In genomic region chr14:118136744-118137452, GRCm38 (mm10) we compare ENCODE assay signal across 7 mouse cellular contexts. TPM values are rescaled to one million over a fixed set of nuclear protein-coding genes. Genes with fewer than 3 reads are reported as not detected.
A peak's percentile ranks its signal among the peaks of the same experiment; 100 is the strongest.
DNase-seq lines count a peak whose midpoint lies in the region; ATAC-seq lines count a peak whose summit lies in the region.

TSS of gene Gpr180 (plus strand) at chr14:118137158.

- H3K27ac ChIP-seq in embryonic facial prominence, embryonic 11.5 days (replicated peaks; ENCODE audit: low read depth, low read length), result no peak within 1 kb of the TSS; the same call in 1 of the 2 replicates
- H3K27ac ChIP-seq in limb, embryonic 10.5 days, result peak within 1 kb of the TSS; percentile 90
- peak within 1 kb of the TSS; percentile 78 for H3K27ac ChIP-seq in midbrain, embryonic 13.5 days

- no peaks in the 10 kb centered on the region for H3K27me3 ChIP-seq in embryonic facial prominence, embryonic 11.5 days (ENCODE audit: control insufficient read depth, insufficient read depth, low read length)
- no peaks in the 10 kb centered on the region for H3K27me3 ChIP-seq in limb, embryonic 10.5 days (ENCODE audit: low read depth, poor library complexity, severe bottlenecking)
- H3K27me3 ChIP-seq in midbrain, embryonic 13.5 days, result peaks cover 7% of the 10 kb centered on the region; the same call in 1 of the 2 replicates

- peak; percentile 96 for ATAC-seq in embryonic facial prominence, embryonic 11.5 days (replicated peaks; ENCODE audit: insufficient number of reproducible peaks, low FRiP score, low TSS enrichment, low read depth)
- peak; percentile 83 for ATAC-seq in granulocyte monocyte progenitor cell, adult 5-6 weeks (replicated peaks; ENCODE audit: poor library complexity, severe bottlenecking)
- ATAC-seq in midbrain, embryonic 13.5 days, result peak; percentile 97

- no peaks in the 10 kb centered on the region; the same call in 1 of the 2 replicates for H3K36me3 ChIP-seq in embryonic facial prominence, embryonic 11.5 days (replicated peaks; ENCODE audit: control insufficient read depth, insufficient read depth, low read depth, low read length)
- H3K36me3 ChIP-seq in limb, embryonic 10.5 days, result peaks cover 29% of the 10 kb centered on the region
- peaks cover 21% of the 10 kb centered on the region for H3K36me3 ChIP-seq in midbrain, embryonic 13.5 days

- DNase-seq in adrenal gland, postnatal 14 days, result peak; percentile 98
- DNase-seq in embryonic facial prominence, embryonic 11.5 days (ENCODE audit: low spot score), result peak; percentile 98
- DNase-seq in kidney, adult 11 months, result peak; percentile 93
- peak; percentile 99 for DNase-seq in limb, embryonic 10.5 days (ENCODE audit: low spot score)
- DNase-seq in spleen, adult 12 weeks (ENCODE audit: low spot score), result peak; percentile 89

- no peaks in the 10 kb centered on the region for H3K4me1 ChIP-seq in embryonic facial prominence, embryonic 11.5 days (ENCODE audit: control insufficient read depth, insufficient read depth, low read length)
- peaks cover 21% of the 10 kb centered on the region for H3K4me1 ChIP-seq in limb, embryonic 10.5 days
- H3K4me1 ChIP-seq in midbrain, embryonic 13.5 days (replicated peaks), result peaks cover 25% of the 10 kb centered on the region

- H3K9ac ChIP-seq in embryonic facial prominence, embryonic 11.5 days (replicated peaks; ENCODE audit: low read length), result peak within 1 kb of the TSS; percentile 88
- peak within 1 kb of the TSS; percentile 86 for H3K9ac ChIP-seq in midbrain, embryonic 13.5 days (replicated peaks)

- H3K4me3 ChIP-seq in embryonic facial prominence, embryonic 11.5 days (ENCODE audit: low read depth, low read length), result peak within 1 kb of the TSS; percentile 73
- peak within 1 kb of the TSS; percentile 77 for H3K4me3 ChIP-seq in limb, embryonic 10.5 days
- peak within 1 kb of the TSS; percentile 76 for H3K4me3 ChIP-seq in midbrain, embryonic 13.5 days (replicated peaks)

- H3K4me2 ChIP-seq in embryonic facial prominence, embryonic 11.5 days (ENCODE audit: low read depth, low read length), result peak within 1 kb of the TSS; percentile 88
- H3K4me2 ChIP-seq in midbrain, embryonic 13.5 days (replicated peaks), result peak within 1 kb of the TSS; percentile 91

- WGBS in embryonic facial prominence, embryonic 11.5 days, result under 1% methylated on average over 76 of the region's 77 CpGs
- under 1% methylated on average over 77 of the region's 77 CpGs for WGBS in limb, embryonic 10.5 days
- under 1% methylated on average over 71 of the region's 77 CpGs for WGBS in midbrain, embryonic 13.5 days

- H3K9me3 ChIP-seq in embryonic facial prominence, embryonic 11.5 days (replicated peaks; ENCODE audit: control insufficient read depth, low read length), result no peaks in the 10 kb centered on the region
- no peaks in the 10 kb centered on the region for H3K9me3 ChIP-seq in limb, embryonic 10.5 days (replicated peaks)
- H3K9me3 ChIP-seq in midbrain, embryonic 13.5 days, result no peaks in the 10 kb centered on the region

RNA-seq across cellular contexts. Expression of gene Gpr180, which starts in this region (rescaled TPM):
- 25.3 and 26.0 TPM in 2 replicates for total RNA-seq in adrenal gland, postnatal 14 days (2021)
- 43.5 and 44.7 TPM in 2 replicates for polyA plus RNA-seq in embryonic facial prominence, embryonic 11.5 days (2014; fragmentation: Nextera tagmentation; extraction: Ambion mirVana)
- total RNA-seq in granulocyte monocyte progenitor cell, adult 5-6 weeks (2014; fragmentation: Nextera tagmentation), result 15.0 and 29.7 TPM in 2 replicates
- total RNA-seq in granulocyte monocyte progenitor cell, adult 5-6 weeks (2017), result 10.3 and 12.7 TPM in 2 replicates
- polyA plus RNA-seq in limb, embryonic 10.5 days (2016; fragmentation: Nextera tagmentation; extraction: Ambion mirVana), result 43.0 and 49.6 TPM in 2 replicates
- 33.4 and 34.6 TPM in 2 replicates for polyA plus RNA-seq in midbrain, embryonic 13.5 days (2015; fragmentation: Nextera tagmentation; extraction: Ambion mirVana)
